Mouse (Mus musculus) ovary, postnatal 36 days (tissue): Measurements from ENCODE around the gene Wdfy3.
A peak's percentile ranks its signal among the peaks of the same experiment; 100 is the strongest.

Experiments used
- DNase-seq: peaks from one replicate; pipeline ENCODE4 v3.0.0; 2022; ENCODE audit warnings: low spot score, mixed read lengths

The Wdfy3 gene

DNA sequence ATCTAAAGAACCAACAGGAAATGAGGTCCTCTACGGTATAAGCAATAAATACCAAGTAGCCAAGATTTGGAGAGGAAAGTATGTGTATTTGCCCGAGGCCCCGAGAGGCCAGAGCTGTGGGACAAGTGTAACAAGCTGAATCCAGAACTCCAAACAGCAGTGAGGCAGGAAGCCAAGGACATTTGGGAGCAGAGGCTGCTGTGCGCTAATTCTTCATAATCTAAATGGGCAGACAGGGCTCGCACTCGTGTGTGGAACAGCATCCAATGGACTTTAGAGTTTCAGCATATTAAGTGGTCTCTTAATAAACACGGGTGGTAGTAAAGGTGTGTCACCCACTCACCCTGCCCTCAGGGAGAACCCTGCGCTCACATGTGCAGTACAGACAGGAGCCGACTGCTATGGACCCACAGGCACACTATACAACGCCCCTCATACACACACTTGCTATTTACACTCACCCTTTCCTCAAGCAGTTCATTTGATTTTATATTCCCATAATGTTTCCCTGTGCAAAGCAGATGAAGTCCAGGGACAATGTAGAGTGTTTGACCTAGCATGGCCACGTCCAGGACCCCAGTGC, 15.1 kb downstream of the Wdfy3 start:
- peak; percentile 33 for DNase-seq

- DNase-seq = no peak
Measured at GRCm38 (mm10) chr5:102052906-102053305, 16.8 kb downstream of the Wdfy3 start.

GRCm38 (mm10) chr5:102052465-102052864, 17.3 kb downstream of the Wdfy3 start:
- no peak for DNase-seq

GRCm38 (mm10) chr5:102050677-102051076, 19.0 kb downstream of the Wdfy3 start:
- no peak for DNase-seq

DNA sequence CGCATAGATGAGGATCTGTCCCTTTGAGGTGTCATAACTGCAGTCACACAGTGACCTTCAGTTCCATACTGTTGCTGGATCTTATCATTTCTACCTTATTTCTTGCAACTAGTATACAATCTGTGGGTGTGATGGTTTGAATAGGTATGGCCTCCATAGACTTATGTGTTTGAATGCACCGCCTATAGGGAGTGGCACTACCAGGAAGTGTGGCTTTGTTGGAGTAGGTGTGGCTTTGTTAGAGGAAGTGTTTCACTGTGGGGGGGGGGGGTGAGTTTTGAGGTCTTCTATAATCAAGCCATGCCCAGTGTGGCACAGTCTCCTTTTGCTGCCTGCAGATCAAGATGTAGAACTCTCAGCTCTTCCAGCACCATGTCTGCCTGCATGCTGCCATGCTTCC, 21.3 kb downstream of the Wdfy3 start:
- DNase-seq = no peak

GRCm38 (mm10) chr5:102046617-102047116, 23.1 kb downstream of the Wdfy3 start:
- no peak for DNase-seq

- DNase-seq = no peak
Measured at GRCm38 (mm10) chr5:102045636-102046616, 23.8 kb downstream of the Wdfy3 start.

DNA sequence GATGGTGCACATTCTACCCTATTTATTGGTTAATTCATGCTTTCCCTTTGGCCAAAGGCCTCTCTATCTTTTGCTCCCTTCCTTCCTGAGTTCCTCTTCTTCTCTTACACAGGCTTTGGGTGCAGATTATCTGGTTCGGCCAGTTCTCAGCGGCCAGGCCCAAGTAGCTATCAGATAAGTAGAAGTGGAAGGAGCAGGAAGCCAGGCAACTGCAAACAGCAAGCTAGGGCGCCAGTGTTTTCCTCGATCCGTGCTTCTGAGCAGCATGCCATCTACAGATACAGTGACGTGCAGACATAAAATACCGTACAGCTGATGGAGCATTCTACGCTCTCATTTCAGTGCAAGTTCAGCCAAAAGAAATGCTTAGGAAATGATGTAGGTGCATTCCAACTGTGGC, 24.5 kb downstream of the Wdfy3 start:
- DNase-seq = no peak

- DNase-seq = no peak
Measured at GRCm38 (mm10) chr5:102033281-102033680, 36.4 kb downstream of the Wdfy3 start.

GRCm38 (mm10) chr5:102032594-102033240, 37.0 kb downstream of the Wdfy3 start:
- DNase-seq = no peak

DNA sequence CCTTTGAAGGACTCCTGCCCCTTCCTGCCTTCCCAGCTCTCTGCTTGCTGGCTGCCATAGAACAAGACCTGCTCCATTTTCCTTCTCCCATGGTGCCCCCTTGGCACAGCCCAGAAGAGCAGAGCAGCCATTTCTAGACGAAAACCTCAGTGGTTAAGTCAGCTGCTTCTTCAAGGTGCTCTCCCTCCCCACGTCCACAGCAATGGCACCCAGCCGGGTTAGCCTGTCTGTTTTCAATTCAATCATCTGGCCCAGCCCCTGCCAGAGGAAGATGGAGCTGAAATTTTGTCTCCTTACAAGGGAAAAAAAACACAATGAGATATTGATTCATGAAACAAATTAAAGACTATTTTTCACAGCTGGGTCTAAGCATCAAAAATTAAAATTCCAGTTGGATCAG, 37.5 kb downstream of the Wdfy3 start:
- DNase-seq = no peak

DNA sequence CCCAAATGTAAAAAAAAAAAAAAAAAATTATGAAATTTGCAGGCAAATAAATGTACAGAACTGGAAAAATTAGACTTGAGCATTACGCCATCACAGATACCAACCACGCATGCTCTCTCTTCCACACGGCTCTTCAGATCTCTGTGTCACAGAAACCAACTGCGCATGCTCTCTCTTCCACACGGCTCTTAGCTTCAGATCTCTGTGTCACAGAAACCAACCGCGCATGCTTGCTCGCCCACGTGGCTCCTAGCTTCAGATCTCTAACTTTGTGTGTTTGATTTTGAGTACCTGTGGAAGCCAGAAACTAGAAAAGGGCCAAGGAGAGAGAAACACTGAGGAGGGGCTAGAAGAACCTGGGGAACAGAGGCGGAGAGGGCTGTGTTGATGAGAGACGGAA, 46.3 kb downstream of the Wdfy3 start:
- DNase-seq = no peak

- DNase-seq = no peak
Measured at GRCm38 (mm10) chr5:102022018-102022898, 47.5 kb downstream of the Wdfy3 start.

DNA sequence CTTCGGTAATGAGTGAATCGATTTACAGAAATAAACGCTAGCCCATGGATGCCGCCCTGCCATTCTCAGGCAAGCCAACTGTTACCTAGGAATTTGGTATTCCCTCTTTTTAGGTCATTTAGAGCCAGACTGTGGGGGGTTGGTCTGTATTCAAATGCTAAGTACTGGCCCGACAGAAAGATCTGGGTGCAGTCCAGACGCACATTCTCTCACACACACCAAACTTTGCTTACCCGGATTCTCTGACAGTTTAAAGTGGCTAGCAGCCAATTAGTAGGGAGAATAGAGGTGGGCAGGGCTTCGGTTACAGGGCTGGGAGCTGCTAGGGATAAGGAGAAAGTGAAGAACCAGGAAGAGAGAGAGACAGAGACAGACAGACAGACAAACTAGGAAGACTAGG, 55.5 kb downstream of the Wdfy3 start:
- no peak for DNase-seq

DNA sequence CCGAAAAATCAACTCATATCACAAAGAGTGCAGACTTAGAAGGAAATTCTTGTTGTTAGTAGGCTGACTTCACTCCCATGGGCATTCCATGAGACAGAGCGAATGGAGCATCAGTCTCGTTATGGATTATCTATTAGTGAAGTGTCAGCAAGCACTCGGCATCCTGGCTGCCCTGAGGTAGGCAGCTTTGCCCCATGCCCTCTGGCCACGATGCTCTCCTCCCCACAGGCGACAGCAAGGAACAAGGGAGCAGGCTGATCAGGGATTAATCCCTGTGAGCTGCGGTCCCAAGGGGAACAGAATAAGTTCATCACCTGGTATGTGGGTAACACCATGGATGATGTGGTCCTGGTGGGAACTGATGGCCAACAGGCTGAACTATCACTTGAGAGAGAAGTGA, 55.9 kb downstream of the Wdfy3 start:
- no peak for DNase-seq

GRCm38 (mm10) chr5:102010961-102011360, 58.8 kb downstream of the Wdfy3 start:
- no peak for DNase-seq

DNA sequence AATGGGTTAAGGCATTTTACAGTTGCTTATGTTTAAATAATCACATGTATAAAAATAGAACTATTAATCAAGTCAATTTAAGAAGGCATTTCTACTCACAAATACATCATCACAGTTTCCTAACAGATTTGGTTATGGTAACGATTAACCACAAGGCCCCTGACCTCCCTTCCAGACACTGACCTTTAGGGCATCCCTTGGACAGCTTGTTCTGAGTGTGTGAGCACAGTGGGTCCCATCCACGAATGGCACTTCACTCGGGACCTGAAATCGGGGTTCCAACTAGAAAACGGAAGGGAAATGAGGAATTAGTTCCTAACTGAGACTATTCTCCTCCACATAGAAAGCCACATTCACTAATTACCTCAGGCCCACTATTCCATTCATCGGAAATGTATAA, 60.1 kb downstream of the Wdfy3 start:
- no peak for DNase-seq

GRCm38 (mm10) chr5:102008712-102009111, 61.0 kb downstream of the Wdfy3 start:
- no peak for DNase-seq

DNA sequence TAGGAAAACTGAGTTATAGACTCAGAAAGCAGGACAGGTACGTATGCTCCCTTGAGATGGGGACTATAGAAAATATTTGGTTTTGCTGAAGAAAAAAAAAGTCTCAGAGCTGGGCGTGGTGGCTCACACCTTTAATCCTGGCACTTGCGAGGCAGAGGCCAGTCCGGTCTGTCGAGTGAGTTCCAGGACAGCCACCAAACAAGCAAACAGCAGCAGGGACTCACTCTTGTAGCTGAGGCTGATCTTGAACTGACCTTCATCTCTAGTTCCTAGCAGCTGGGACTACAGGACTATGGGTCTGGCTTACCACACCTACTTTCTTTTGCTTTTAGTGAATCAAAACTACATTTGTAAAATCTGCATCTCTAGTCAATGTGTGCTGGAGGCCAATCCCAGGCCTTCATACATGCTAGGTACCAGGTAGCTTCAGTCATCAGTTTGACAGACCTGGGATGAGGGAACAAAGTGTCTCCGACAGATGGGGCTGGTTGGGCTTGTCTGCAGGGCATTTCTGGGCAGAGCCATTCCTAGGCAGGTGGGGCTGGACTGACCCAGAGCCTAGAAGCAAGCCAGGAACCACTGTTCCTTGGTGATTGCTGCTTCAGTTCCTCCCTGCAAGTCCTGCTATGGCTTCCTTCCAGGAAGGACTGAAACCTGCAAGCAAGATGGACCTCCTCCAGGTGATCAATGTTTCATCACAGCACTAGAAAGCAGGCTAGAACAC, 63.3 kb downstream of the Wdfy3 start:
- DNase-seq = no peak

DNA sequence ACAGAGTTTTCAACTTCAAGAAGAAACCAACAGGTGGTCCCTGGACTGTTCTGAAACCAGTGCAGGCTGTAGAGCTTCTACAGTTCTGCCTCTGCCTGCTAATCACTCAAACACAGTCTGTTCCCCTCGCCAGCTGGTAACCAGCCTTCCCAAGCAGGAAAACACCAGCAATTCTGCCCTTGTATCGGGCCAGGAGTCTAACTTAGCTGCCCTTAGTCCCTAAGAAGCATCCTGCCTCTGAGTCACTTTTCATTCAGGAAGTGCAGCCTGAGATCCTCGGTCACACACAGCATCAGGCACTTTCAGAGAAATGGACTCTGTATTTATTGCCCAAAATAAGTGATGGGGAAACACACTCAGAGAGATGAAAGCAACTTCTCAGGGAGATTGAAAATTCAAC, 66.3 kb downstream of the Wdfy3 start:
- DNase-seq = no peak

GRCm38 (mm10) chr5:102001026-102001425, 68.7 kb downstream of the Wdfy3 start:
- no peak for DNase-seq
